Mouse (Mus musculus): ENCODE results near the gene Steap3.
"Not testable (repeated sequence)": the region's sequence is repeated elsewhere in the genome, so short reads cannot be mapped to it uniquely, and the experiment has no call there.

Steap3 gene

GRCm38 (mm10) chr1:120272605-120273004 lies at the start of gene Steap3:
TSS of gene Steap3 (minus strand) at chr1:120272705.
- no peak for DNase-seq

GRCm38 (mm10) chr1:120321270-120322021 lies 48.9 kb upstream of the Steap3 start:
- no peak for DNase-seq

- no peak for DNase-seq
Observed at GRCm38 (mm10) chr1:120305801-120306200, 33.3 kb upstream of the Steap3 start.

GRCm38 (mm10) chr1:120296936-120297335 lies 24.4 kb upstream of the Steap3 start:
- DNase-seq = no peak

GRCm38 (mm10) chr1:120293803-120294202 lies 21.3 kb upstream of the Steap3 start:
- no peak for DNase-seq

- DNase-seq = no peak
Observed at GRCm38 (mm10) chr1:120291709-120292108, 19.2 kb upstream of the Steap3 start.

- no peak for DNase-seq
Observed at GRCm38 (mm10) chr1:120289843-120290242, 17.3 kb upstream of the Steap3 start.

GRCm38 (mm10) chr1:120287679-120288078 lies 15.2 kb upstream of the Steap3 start:
- no peak for DNase-seq

GRCm38 (mm10) chr1:120276058-120276457 lies 3.6 kb upstream of the Steap3 start:
- DNase-seq = not testable (repeated sequence)

GRCm38 (mm10) chr1:120275224-120275623 lies 2.7 kb upstream of the Steap3 start:
- no peak for DNase-seq

GRCm38 (mm10) chr1:120270882-120271281 lies 1.6 kb downstream of the Steap3 start:
- no peak for DNase-seq

- no peak for DNase-seq
Observed at GRCm38 (mm10) chr1:120270115-120270514, 2.4 kb downstream of the Steap3 start.

- DNase-seq = no peak
Observed at GRCm38 (mm10) chr1:120267631-120268030, 4.9 kb downstream of the Steap3 start.

- no peak for DNase-seq
Observed at GRCm38 (mm10) chr1:120266460-120266859, 6.0 kb downstream of the Steap3 start.

- DNase-seq = peak; percentile 92
Observed at GRCm38 (mm10) chr1:120264861-120265686, 7.4 kb downstream of the Steap3 start.

- peak; percentile 70 for DNase-seq
Observed at GRCm38 (mm10) chr1:120263226-120263625, 9.3 kb downstream of the Steap3 start.

GRCm38 (mm10) chr1:120261166-120261565 lies 11.3 kb downstream of the Steap3 start:
- no peak for DNase-seq

- no peak for DNase-seq
Observed at GRCm38 (mm10) chr1:120259249-120259648, 13.3 kb downstream of the Steap3 start.

GRCm38 (mm10) chr1:120258744-120259143 lies 13.8 kb downstream of the Steap3 start:
- DNase-seq = no peak

GRCm38 (mm10) chr1:120258245-120258644 lies 14.3 kb downstream of the Steap3 start:
- DNase-seq = no peak

- DNase-seq = no peak
Observed at GRCm38 (mm10) chr1:120253751-120254150, 18.8 kb downstream of the Steap3 start.

GRCm38 (mm10) chr1:120252519-120253160 lies 19.9 kb downstream of the Steap3 start:
- no peak for DNase-seq

GRCm38 (mm10) chr1:120251193-120251592 lies 21.3 kb downstream of the Steap3 start:
- DNase-seq = no peak

- no peak for DNase-seq
Observed at GRCm38 (mm10) chr1:120250586-120250985, 21.9 kb downstream of the Steap3 start.
